Mouse (Mus musculus) CH12.LX (cell line): Measurements from ENCODE around the gene Hs3st6.

Experiments
- CTCF ChIP-seq, 2 experiments: IDR thresholded peaks in 1 of 2; conservative IDR thresholded peaks in 1 of 2; 2 replicates each; pipeline ENCODE4 v1.5.1; 2011 to 2012; ENCODE audit warnings: low read depth in 2 of 2, low read length in 2 of 2, improper control_type of control experiment in 1 of 2, inconsistent platforms in 1 of 2, mild to moderate bottlenecking in 1 of 2, moderate library complexity in 1 of 2
- MYC ChIP-seq: IDR thresholded peaks from 2 replicates; pipeline ENCODE4 v1.6.1; 2011; ENCODE audit warnings: low read depth, mild to moderate bottlenecking, improper control_type of control experiment, low read length
- POLR2A ChIP-seq: IDR thresholded peaks from 2 replicates; pipeline ENCODE4 v1.6.1; 2011; ENCODE audit warnings: low read depth, mild to moderate bottlenecking, improper control_type of control experiment, low read length
- SIN3A ChIP-seq: IDR thresholded peaks from 2 replicates; pipeline ENCODE4 v1.6.1; 2012; ENCODE audit warnings: low read length, improper control_type of control experiment, inconsistent platforms

DNA sequence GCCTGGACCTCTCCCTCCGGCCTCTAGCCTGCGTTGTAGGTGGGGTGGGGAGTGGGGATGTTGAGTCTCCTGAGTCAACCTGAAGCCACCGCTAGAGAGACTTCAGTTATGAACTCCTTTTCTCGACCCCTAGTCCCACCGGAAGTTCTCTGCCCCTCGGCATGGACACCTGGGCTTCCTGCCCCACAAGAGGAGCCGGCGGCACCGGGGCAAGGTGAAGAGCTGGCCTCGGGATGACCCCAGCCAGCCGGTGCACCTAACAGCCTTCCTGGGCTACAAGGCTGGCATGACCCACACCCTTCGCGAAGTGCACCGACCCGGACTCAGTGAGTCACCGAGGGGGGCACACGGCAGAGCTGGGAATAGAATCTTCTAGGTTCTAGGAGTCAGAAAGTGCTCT is 24.6 kb upstream of the Hs3st6 start:
- TF ChIP-seq SIN3A (no peak), POLR2A (no peak), CTCF (conservative IDR thresholded peaks at IDR 0.05 in 1 of 2, IDR thresholded peaks at IDR 0.05 in 1 of 2; ENCODE audit: low read depth in 2 of 2, low read length in 2 of 2) (no peak), MYC (no peak)
